Mouse (Mus musculus): Measurements from ENCODE around the gene Stab2.

- TF ChIP-seq CTCF (IDR thresholded peaks at IDR 0.05; ENCODE audit: low read depth), result no peak
- no peak for TF ChIP-seq EP300 (optimal IDR thresholded peaks at IDR 0.05)
Observed at GRCm38 (mm10) chr10:87015403-87015802, 7.6 kb upstream of the Stab2 start.
